Mouse (Mus musculus): ENCODE measurements around the gene Btbd35f14. TPM values are rescaled to one million over a fixed set of nuclear protein-coding genes. Genes with fewer than 3 reads are reported as not detected.

Btbd35f14 gene
- not detected in 2 replicates for polyA plus RNA-seq (2012; rRNA removed; ENCODE audit: low replicate concordance)

GRCm38 (mm10) chrX:33702249-33702648 is at the start of gene Btbd35f14:
Btbd35f14 (minus strand) TSS chrX:33702349.

GRCm38 (mm10) chrX:33656872-33657271 is 45.3 kb downstream of the Btbd35f14 start, which contains the start of gene Btbd35f13:
Btbd35f13 (plus strand) TSS chrX:33657172.

Other genes with a start within 250 kb of the Btbd35f14 start
- not detected in 2 replicates for gene Btbd35f15, start 125.0 kb downstream of the Btbd35f14 start, polyA plus RNA-seq (2012; rRNA removed; ENCODE audit: low replicate concordance)
- not detected in 2 replicates for gene Btbd35f13, start 45.2 kb downstream of the Btbd35f14 start, polyA plus RNA-seq (2012; rRNA removed; ENCODE audit: low replicate concordance)

Measured in mammary gland, adult 2 months (tissue).